Mouse (Mus musculus): ENCODE measurements around the gene Bend5. TPM values are rescaled to one million over a fixed set of nuclear protein-coding genes. Genes with fewer than 3 reads are reported as not detected.

Gene Bend5
- polyA plus RNA-seq, 1 experiment from 2014 or later = 35.2 TPM

GRCm38 (mm10) chr4:111493750-111494404 is 79.1 kb downstream of the Bend5 start:
- Histone ChIP-seq H3K9me3 (no peaks in the 10 kb centered on the region), H3K27ac (no peak overlapping the region), H3K9ac (no peak overlapping the region), H3K4me1 (no peaks in the 10 kb centered on the region), H3K4me3 (replicated peaks) (no peak overlapping the region), H3K27me3 (replicated peaks) (no peaks in the 10 kb centered on the region), H3K36me3 (no peaks in the 10 kb centered on the region), H3K4me2 (no peak overlapping the region)
- 52% methylated on average over 5 of the region's 5 CpGs for WGBS
- no peak for ATAC-seq (ENCODE audit: insufficient read depth, low FRiP score, low read depth)

GRCm38 (mm10) chr4:111495949-111496348 is 81.1 kb downstream of the Bend5 start:
- H3K4me1 ChIP-seq = no peaks in the 10 kb centered on the region
- no peaks in the 10 kb centered on the region for H3K27me3 ChIP-seq (replicated peaks)
- H3K4me3 ChIP-seq (replicated peaks) = no peak overlapping the region
- no peaks in the 10 kb centered on the region for H3K9me3 ChIP-seq
- no peak overlapping the region for H3K27ac ChIP-seq
- H3K9ac ChIP-seq = no peak overlapping the region
- no peaks in the 10 kb centered on the region for H3K36me3 ChIP-seq
- 4% methylated on average over 2 of the region's 2 CpGs for WGBS
- no peak overlapping the region for H3K4me2 ChIP-seq
- ATAC-seq (ENCODE audit: insufficient read depth, low FRiP score, low read depth) = no peak

- Histone ChIP-seq H3K4me3 (replicated peaks) (no peak overlapping the region), H3K9me3 (no peaks in the 10 kb centered on the region), H3K4me2 (no peak overlapping the region), H3K36me3 (no peaks in the 10 kb centered on the region), H3K27me3 (replicated peaks) (no peaks in the 10 kb centered on the region), H3K4me1 (no peaks in the 10 kb centered on the region), H3K9ac (no peak overlapping the region), H3K27ac (no peak overlapping the region)
- WGBS = 68% methylated on average over 3 of the region's 3 CpGs
- ATAC-seq (ENCODE audit: insufficient read depth, low FRiP score, low read depth) = no peak
Observed at GRCm38 (mm10) chr4:111498751-111499150, 83.9 kb downstream of the Bend5 start.

- no peaks in the 10 kb centered on the region for H3K36me3 ChIP-seq
- no peaks in the 10 kb centered on the region for H3K27me3 ChIP-seq (replicated peaks)
- H3K4me2 ChIP-seq = no peak overlapping the region
- H3K4me1 ChIP-seq = no peaks in the 10 kb centered on the region
- no peaks in the 10 kb centered on the region for H3K9me3 ChIP-seq
- ATAC-seq (ENCODE audit: insufficient read depth, low FRiP score, low read depth) = peak; percentile 61; the same call in 1 of the 2 replicates
- H3K27ac ChIP-seq = no peak overlapping the region
- WGBS = 70% methylated on average over 1 of the region's 1 CpGs
- H3K4me3 ChIP-seq (replicated peaks) = no peak overlapping the region
- H3K9ac ChIP-seq = no peak overlapping the region
Observed at GRCm38 (mm10) chr4:111501441-111501840, 86.6 kb downstream of the Bend5 start.

GRCm38 (mm10) chr4:111502965-111503727 is 88.3 kb downstream of the Bend5 start:
- no peaks in the 10 kb centered on the region for H3K9me3 ChIP-seq
- H3K36me3 ChIP-seq = no peaks in the 10 kb centered on the region
- ATAC-seq (ENCODE audit: insufficient read depth, low FRiP score, low read depth) = peak; percentile 67

GRCm38 (mm10) chr4:111504952-111505351 is 90.1 kb downstream of the Bend5 start:
- Histone ChIP-seq H3K9me3 (no peaks in the 10 kb centered on the region), H3K36me3 (no peaks in the 10 kb centered on the region), H3K27me3 (replicated peaks) (no peaks in the 10 kb centered on the region), H3K4me3 (replicated peaks) (no peak overlapping the region), H3K4me2 (no peak overlapping the region), H3K4me1 (no peaks in the 10 kb centered on the region), H3K27ac (no peak overlapping the region), H3K9ac (no peak overlapping the region)
- 74% methylated on average over 2 of the region's 2 CpGs for WGBS
- ATAC-seq (ENCODE audit: insufficient read depth, low FRiP score, low read depth) = no peak

More at GRCm38 (mm10) chr4:111502965-111503727, 88.3 kb downstream of the Bend5 start:
- Histone ChIP-seq H3K4me1 (no peaks in the 10 kb centered on the region), H3K4me3 (replicated peaks) (no peak overlapping the region), H3K27ac (no peak overlapping the region), H3K27me3 (replicated peaks) (no peaks in the 10 kb centered on the region), H3K9ac (no peak overlapping the region), H3K4me2 (no peak overlapping the region)
- WGBS = 46% methylated on average over 5 of the region's 5 CpGs
